Mouse (Mus musculus): ENCODE data around the gene BC030870.
"Not testable (repeated sequence)": the region's sequence is repeated elsewhere in the genome, so short reads cannot be mapped to it uniquely, and the experiment has no call there.

Gene BC030870

GRCm38 (mm10) chr8:65129199-65129788, at the start of gene BC030870:
BC030870 (minus strand) TSS chr8:65129563.
- no peak for DNase-seq (ENCODE audit: low spot score in 2 of 2)

- DNase-seq (ENCODE audit: low spot score in 2 of 2) = no peak
Observed at GRCm38 (mm10) chr8:65174746-65175476, 45.5 kb upstream of the BC030870 start.

- no peak for DNase-seq (ENCODE audit: low spot score in 2 of 2)
Observed at GRCm38 (mm10) chr8:65169184-65169583, 39.8 kb upstream of the BC030870 start.

- not testable (repeated sequence) for DNase-seq (ENCODE audit: low spot score in 2 of 2)
Observed at GRCm38 (mm10) chr8:65160676-65161075, 31.3 kb upstream of the BC030870 start.

- no peak for DNase-seq (ENCODE audit: low spot score in 2 of 2)
Observed at GRCm38 (mm10) chr8:65159096-65159748, 29.9 kb upstream of the BC030870 start.

- DNase-seq (ENCODE audit: low spot score in 2 of 2) = no peak
Observed at GRCm38 (mm10) chr8:65157901-65158300, 28.5 kb upstream of the BC030870 start.

GRCm38 (mm10) chr8:65138830-65139466, 9.6 kb upstream of the BC030870 start:
- no peak for DNase-seq (ENCODE audit: low spot score in 2 of 2)

- no peak for DNase-seq (ENCODE audit: low spot score in 2 of 2)
Observed at GRCm38 (mm10) chr8:65126454-65126853, 2.9 kb downstream of the BC030870 start.

GRCm38 (mm10) chr8:65126014-65126413, 3.3 kb downstream of the BC030870 start:
- DNase-seq (ENCODE audit: low spot score in 2 of 2) = no peak

- no peak for DNase-seq (ENCODE audit: low spot score in 2 of 2)
Observed at GRCm38 (mm10) chr8:65112092-65112491, 17.3 kb downstream of the BC030870 start.

GRCm38 (mm10) chr8:65110285-65110691, 19.1 kb downstream of the BC030870 start:
- peak in 1 of 2 experiments; percentile 5 for DNase-seq (ENCODE audit: low spot score in 2 of 2)

GRCm38 (mm10) chr8:65108936-65109335, 20.4 kb downstream of the BC030870 start:
- DNase-seq (ENCODE audit: low spot score in 2 of 2) = no peak

- no peak for DNase-seq (ENCODE audit: low spot score in 2 of 2)
Observed at GRCm38 (mm10) chr8:65107936-65108718, 21.2 kb downstream of the BC030870 start.

GRCm38 (mm10) chr8:65104041-65104440, 25.3 kb downstream of the BC030870 start:
- no peak for DNase-seq (ENCODE audit: low spot score in 2 of 2)

- DNase-seq (ENCODE audit: low spot score in 2 of 2) = no peak
Observed at GRCm38 (mm10) chr8:65103632-65104031, 25.7 kb downstream of the BC030870 start.

- no peak for DNase-seq (ENCODE audit: low spot score in 2 of 2)
Observed at GRCm38 (mm10) chr8:65099735-65100134, 29.6 kb downstream of the BC030870 start.

- no peak for DNase-seq (ENCODE audit: low spot score in 2 of 2)
Observed at GRCm38 (mm10) chr8:65097760-65098415, 31.5 kb downstream of the BC030870 start.

- no peak for DNase-seq (ENCODE audit: low spot score in 2 of 2)
Observed at GRCm38 (mm10) chr8:65089781-65090180, 39.6 kb downstream of the BC030870 start.

- no peak for DNase-seq (ENCODE audit: low spot score in 2 of 2)
Observed at GRCm38 (mm10) chr8:65088120-65088519, 41.2 kb downstream of the BC030870 start.

- DNase-seq (ENCODE audit: low spot score in 2 of 2) = no peak
Observed at GRCm38 (mm10) chr8:65087711-65088110, 41.7 kb downstream of the BC030870 start.

GRCm38 (mm10) chr8:65085680-65086079, 43.7 kb downstream of the BC030870 start:
- no peak for DNase-seq (ENCODE audit: low spot score in 2 of 2)
